In the genomic region with DNA sequence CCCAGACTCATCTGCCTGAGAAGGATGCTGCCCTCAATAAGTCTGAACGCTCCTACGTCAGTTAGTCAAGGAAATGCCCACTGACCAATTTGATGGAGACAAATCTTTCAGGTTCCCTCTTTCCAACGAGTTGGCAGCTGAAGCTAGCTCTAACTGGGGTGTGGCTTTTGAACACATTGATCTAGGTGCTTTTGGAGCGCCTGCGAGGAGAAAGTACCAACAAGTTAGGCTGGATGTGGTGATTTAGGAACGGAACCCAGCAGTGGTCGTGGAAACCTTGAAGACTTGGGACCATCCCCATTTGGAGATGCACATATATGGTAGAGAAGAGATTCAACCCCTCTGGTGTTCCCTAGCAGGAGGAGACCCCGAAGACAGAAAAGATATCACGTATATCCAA, we compare ENCODE assay signal across 15 mouse cellular contexts.
"Had no signal": no experiment of that assay in that cellular context is flagged by ENCODE, and none has a peak within 500 bp of the region (broad histone marks: within the 10 kb centered on the region; RNA-seq: fewer than 3 reads in every experiment).

No protein-coding gene starts in this region.

- H3K4me2 ChIP-seq: neural tube, embryonic 13.5 days; neural tube, embryonic 15.5 days; stomach, embryonic 15.5 days had no signal

- DNase-seq: right cerebral cortex, adult 18-20 months; right cerebral cortex, postnatal 14 days; right cerebral cortex, postnatal 25 days; right cerebral cortex, postnatal 4 days; spleen, adult 18-20 months; thymus, adult 18-20 months; thymus, adult 2 months; thymus, postnatal 14 days; thymus, postnatal 25 days; thymus, postnatal 36 days; thymus, postnatal 4 days had no signal

- H3K9ac ChIP-seq: neural tube, embryonic 13.5 days; neural tube, embryonic 15.5 days; stomach, embryonic 15.5 days had no signal

- H3K27ac ChIP-seq: neural tube, embryonic 13.5 days; neural tube, embryonic 15.5 days; stomach, embryonic 15.5 days; stomach, postnatal 0 days had no signal

- H3K9me3 ChIP-seq: neural tube, embryonic 13.5 days; neural tube, embryonic 15.5 days; stomach, embryonic 15.5 days had no signal

- H3K4me3 ChIP-seq: neural tube, embryonic 13.5 days; neural tube, embryonic 15.5 days; stomach, embryonic 15.5 days had no signal

- H3K27me3 ChIP-seq: neural tube, embryonic 13.5 days; neural tube, embryonic 15.5 days; stomach, embryonic 15.5 days had no signal

- H3K4me1 ChIP-seq: stomach, embryonic 15.5 days had no signal

- H3K36me3 ChIP-seq: neural tube, embryonic 13.5 days; neural tube, embryonic 15.5 days; stomach, embryonic 15.5 days had no signal
